Mouse (Mus musculus): ENCODE measurements around the gene Uqcrq. TPM values are rescaled to one million over a fixed set of nuclear protein-coding genes. Genes with fewer than 3 reads are reported as not detected.
"Not testable (repeated sequence)": the region's sequence is repeated elsewhere in the genome, so short reads cannot be mapped to it uniquely, and the experiment has no call there.

The Uqcrq gene
- polyA plus RNA-seq, 1 experiment from 2014 or later = 520 TPM

GRCm38 (mm10) chr11:53431347-53432056 lies 871 bp upstream of the Uqcrq start:
- 24% methylated on average over 9 of the region's 9 CpGs for WGBS
- no peak overlapping the region for H3K9ac ChIP-seq (replicated peaks; ENCODE audit: low read length)
- no peaks in the 10 kb centered on the region for H3K36me3 ChIP-seq (replicated peaks; ENCODE audit: control insufficient read depth, insufficient read depth, low read depth, low read length)
- peak; percentile 75 for ATAC-seq (replicated peaks; ENCODE audit: insufficient number of reproducible peaks, low FRiP score, low TSS enrichment, low read depth)
- H3K4me2 ChIP-seq (ENCODE audit: low read depth, low read length) = peak overlapping the region; percentile 43
- no peaks in the 10 kb centered on the region for H3K9me3 ChIP-seq (replicated peaks; ENCODE audit: control insufficient read depth, low read length)
- no peak overlapping the region for H3K27ac ChIP-seq (replicated peaks; ENCODE audit: low read depth, low read length)
- H3K27me3 ChIP-seq (ENCODE audit: control insufficient read depth, insufficient read depth, low read length) = no peaks in the 10 kb centered on the region
- no peaks in the 10 kb centered on the region for H3K4me1 ChIP-seq (ENCODE audit: control insufficient read depth, insufficient read depth, low read length)
- peak overlapping the region; percentile 90 for H3K4me3 ChIP-seq (ENCODE audit: low read depth, low read length)
- DNase-seq (ENCODE audit: low spot score) = no peak

DNA sequence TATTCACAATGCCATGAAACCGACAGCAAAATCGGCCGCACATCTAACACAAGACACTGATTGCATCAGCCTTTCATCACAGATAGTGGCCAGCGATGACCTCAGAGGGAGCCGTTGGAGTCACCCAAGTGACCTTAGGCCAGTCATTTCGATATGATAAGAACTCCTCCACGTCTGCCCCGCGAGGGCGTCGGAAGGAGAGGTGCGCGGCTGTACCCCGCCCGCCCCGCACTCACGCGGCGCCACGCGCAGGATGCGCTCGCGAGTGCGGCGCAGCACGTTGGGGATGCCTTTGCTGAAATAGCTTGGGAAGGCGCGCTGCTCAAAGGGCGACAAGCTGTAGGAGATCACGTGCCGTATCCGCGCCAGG lies 346 bp downstream of the Uqcrq start:
- H3K27me3 ChIP-seq (ENCODE audit: control insufficient read depth, insufficient read depth, low read length) = no peaks in the 10 kb centered on the region
- H3K4me1 ChIP-seq (ENCODE audit: control insufficient read depth, insufficient read depth, low read length) = no peaks in the 10 kb centered on the region
- peak overlapping the region; percentile 83 for H3K9ac ChIP-seq (replicated peaks; ENCODE audit: low read length)
- peak overlapping the region; percentile 41; the same call in 1 of the 2 replicates for H3K27ac ChIP-seq (replicated peaks; ENCODE audit: low read depth, low read length)
- peak overlapping the region; percentile 90 for H3K4me3 ChIP-seq (ENCODE audit: low read depth, low read length)
- H3K9me3 ChIP-seq (replicated peaks; ENCODE audit: control insufficient read depth, low read length) = no peaks in the 10 kb centered on the region
- peak; percentile 13 for DNase-seq (ENCODE audit: low spot score)
- peak; percentile 9; the same call in 1 of the 2 replicates for ATAC-seq (replicated peaks; ENCODE audit: insufficient number of reproducible peaks, low FRiP score, low TSS enrichment, low read depth)
- WGBS = 2% methylated on average over 34 of the region's 34 CpGs
- peak overlapping the region; percentile 72 for H3K4me2 ChIP-seq (ENCODE audit: low read depth, low read length)
- no peaks in the 10 kb centered on the region for H3K36me3 ChIP-seq (replicated peaks; ENCODE audit: control insufficient read depth, insufficient read depth, low read depth, low read length)

- no peaks in the 10 kb centered on the region for H3K27me3 ChIP-seq (ENCODE audit: control insufficient read depth, insufficient read depth, low read length)
- H3K4me2 ChIP-seq (ENCODE audit: low read depth, low read length) = no peak overlapping the region
- H3K4me3 ChIP-seq (ENCODE audit: low read depth, low read length) = no peak overlapping the region; the same call in 1 of the 2 replicates
- no peak overlapping the region for H3K27ac ChIP-seq (replicated peaks; ENCODE audit: low read depth, low read length)
- ATAC-seq (replicated peaks; ENCODE audit: insufficient number of reproducible peaks, low FRiP score, low TSS enrichment, low read depth) (no peak), DNase-seq (ENCODE audit: low spot score) (no peak)
- no peaks in the 10 kb centered on the region for H3K4me1 ChIP-seq (ENCODE audit: control insufficient read depth, insufficient read depth, low read length)
- H3K9me3 ChIP-seq (replicated peaks; ENCODE audit: control insufficient read depth, low read length) = no peaks in the 10 kb centered on the region
- no peaks in the 10 kb centered on the region for H3K36me3 ChIP-seq (replicated peaks; ENCODE audit: control insufficient read depth, insufficient read depth, low read depth, low read length)
- no peak overlapping the region for H3K9ac ChIP-seq (replicated peaks; ENCODE audit: low read length)
These were observed 1.4 kb downstream of the Uqcrq start for GRCm38 (mm10) chr11:53429182-53429581.

GRCm38 (mm10) chr11:53428716-53429057 lies 1.9 kb downstream of the Uqcrq start:
- Histone ChIP-seq H3K4me2 (ENCODE audit: low read depth, low read length) (no peak overlapping the region), H3K27ac (replicated peaks; ENCODE audit: low read depth, low read length) (no peak overlapping the region), H3K4me3 (ENCODE audit: low read depth, low read length) (no peak overlapping the region), H3K9me3 (replicated peaks; ENCODE audit: control insufficient read depth, low read length) (no peaks in the 10 kb centered on the region), H3K27me3 (ENCODE audit: control insufficient read depth, insufficient read depth, low read length) (no peaks in the 10 kb centered on the region), H3K36me3 (replicated peaks; ENCODE audit: control insufficient read depth, insufficient read depth, low read depth, low read length) (no peaks in the 10 kb centered on the region), H3K4me1 (ENCODE audit: control insufficient read depth, insufficient read depth, low read length) (no peaks in the 10 kb centered on the region), H3K9ac (replicated peaks; ENCODE audit: low read length) (no peak overlapping the region)
- DNase-seq (ENCODE audit: low spot score) (no peak), ATAC-seq (replicated peaks; ENCODE audit: insufficient number of reproducible peaks, low FRiP score, low TSS enrichment, low read depth) (no peak)
- WGBS = 95% methylated on average over 5 of the region's 5 CpGs

DNA sequence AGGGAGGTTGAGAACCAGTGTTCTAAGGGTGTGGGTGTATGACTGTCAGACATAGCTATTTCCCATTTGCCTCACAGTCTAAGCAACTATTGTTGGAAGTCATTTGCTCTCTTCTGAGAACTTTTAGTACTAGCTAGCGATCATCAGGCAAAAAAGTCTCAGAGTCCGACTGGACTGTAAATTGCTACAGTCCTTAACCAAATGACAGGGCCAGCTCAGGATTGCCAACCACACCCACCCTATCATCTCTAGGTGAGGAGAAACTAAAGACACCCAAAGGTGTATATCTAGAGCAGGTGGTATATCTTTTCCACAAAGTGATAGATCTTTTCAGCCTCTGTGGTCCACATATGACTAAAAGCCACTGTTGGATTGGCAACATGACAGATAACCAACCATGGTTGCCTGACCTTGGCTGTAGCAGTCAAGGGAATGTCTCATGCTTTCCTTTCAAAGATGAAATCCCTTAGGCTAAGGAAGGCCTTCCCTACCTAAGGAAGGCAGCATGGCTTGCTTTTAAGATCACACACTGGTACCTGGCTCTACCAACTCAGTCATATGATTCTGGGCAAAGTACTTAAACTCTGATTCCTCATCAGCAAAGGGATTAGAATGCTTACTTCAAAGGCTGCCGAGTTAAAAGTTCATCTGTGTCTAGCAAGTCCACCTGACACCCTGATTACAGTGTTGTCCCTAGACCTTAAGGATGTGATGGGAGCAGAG lies 2.5 kb downstream of the Uqcrq start:
- no peak for ATAC-seq (replicated peaks; ENCODE audit: insufficient number of reproducible peaks, low FRiP score, low TSS enrichment, low read depth)
- Histone ChIP-seq H3K27me3 (ENCODE audit: control insufficient read depth, insufficient read depth, low read length) (no peaks in the 10 kb centered on the region), H3K36me3 (replicated peaks; ENCODE audit: control insufficient read depth, insufficient read depth, low read depth, low read length) (no peaks in the 10 kb centered on the region), H3K9me3 (replicated peaks; ENCODE audit: control insufficient read depth, low read length) (no peaks in the 10 kb centered on the region), H3K9ac (replicated peaks; ENCODE audit: low read length) (no peak overlapping the region), H3K4me3 (ENCODE audit: low read depth, low read length) (no peak overlapping the region), H3K4me1 (ENCODE audit: control insufficient read depth, insufficient read depth, low read length) (no peaks in the 10 kb centered on the region), H3K27ac (replicated peaks; ENCODE audit: low read depth, low read length) (no peak overlapping the region), H3K4me2 (ENCODE audit: low read depth, low read length) (no peak overlapping the region)
- no peak for DNase-seq (ENCODE audit: low spot score)
- WGBS = 93% methylated on average over 3 of the region's 3 CpGs

DNA sequence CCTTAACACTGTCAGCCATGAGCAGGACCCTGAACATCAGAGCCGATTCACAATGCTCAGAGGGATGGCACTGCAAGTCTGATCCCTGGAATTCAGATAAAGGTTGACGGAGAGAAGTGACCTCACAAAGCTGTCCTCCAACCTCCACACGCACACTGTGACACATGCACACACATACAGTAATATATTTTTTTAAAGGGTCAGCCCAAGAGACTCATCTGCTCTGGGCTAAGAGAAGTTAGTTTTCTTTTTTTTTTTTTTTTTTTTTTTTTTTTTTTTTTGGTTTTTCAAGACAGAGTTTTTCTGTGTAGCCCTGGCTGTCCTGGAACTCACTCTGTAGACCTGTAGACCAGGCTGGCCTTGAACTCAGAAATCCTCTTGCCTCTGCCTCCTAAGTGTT lies 3.7 kb downstream of the Uqcrq start:
- H3K9ac ChIP-seq (replicated peaks; ENCODE audit: low read length); H3K36me3 ChIP-seq (replicated peaks; ENCODE audit: control insufficient read depth, insufficient read depth, low read depth, low read length); H3K27me3 ChIP-seq (ENCODE audit: control insufficient read depth, insufficient read depth, low read length); H3K9me3 ChIP-seq (replicated peaks; ENCODE audit: control insufficient read depth, low read length); DNase-seq (ENCODE audit: low spot score); H3K4me2 ChIP-seq (ENCODE audit: low read depth, low read length); H3K4me1 ChIP-seq (ENCODE audit: control insufficient read depth, insufficient read depth, low read length); ATAC-seq (replicated peaks; ENCODE audit: insufficient number of reproducible peaks, low FRiP score, low TSS enrichment, low read depth); H3K27ac ChIP-seq (replicated peaks; ENCODE audit: low read depth, low read length); H3K4me3 ChIP-seq (ENCODE audit: low read depth, low read length): not testable (repeated sequence)
- 82% methylated on average over 3 of the region's 3 CpGs for WGBS

GRCm38 (mm10) chr11:53425711-53426255 lies 4.8 kb downstream of the Uqcrq start:
- no peak overlapping the region for H3K9ac ChIP-seq (replicated peaks; ENCODE audit: low read length)
- H3K4me3 ChIP-seq (ENCODE audit: low read depth, low read length) = no peak overlapping the region
- H3K4me1 ChIP-seq (ENCODE audit: control insufficient read depth, insufficient read depth, low read length) = no peaks in the 10 kb centered on the region
- 80% methylated on average over 6 of the region's 6 CpGs for WGBS
- H3K27ac ChIP-seq (replicated peaks; ENCODE audit: low read depth, low read length) = no peak overlapping the region
- H3K36me3 ChIP-seq (replicated peaks; ENCODE audit: control insufficient read depth, insufficient read depth, low read depth, low read length) = no peaks in the 10 kb centered on the region
- ATAC-seq (replicated peaks; ENCODE audit: insufficient number of reproducible peaks, low FRiP score, low TSS enrichment, low read depth) (no peak), DNase-seq (ENCODE audit: low spot score) (no peak)
- H3K27me3 ChIP-seq (ENCODE audit: control insufficient read depth, insufficient read depth, low read length) = no peaks in the 10 kb centered on the region
- H3K4me2 ChIP-seq (ENCODE audit: low read depth, low read length) = no peak overlapping the region
- no peaks in the 10 kb centered on the region for H3K9me3 ChIP-seq (replicated peaks; ENCODE audit: control insufficient read depth, low read length)

GRCm38 (mm10) chr11:53425251-53425650 lies 5.4 kb downstream of the Uqcrq start:
- H3K36me3 ChIP-seq (replicated peaks; ENCODE audit: control insufficient read depth, insufficient read depth, low read depth, low read length) = no peaks in the 10 kb centered on the region; the same call in 1 of the 2 replicates
- no peak overlapping the region for H3K9ac ChIP-seq (replicated peaks; ENCODE audit: low read length)
- H3K27me3 ChIP-seq (ENCODE audit: control insufficient read depth, insufficient read depth, low read length) = no peaks in the 10 kb centered on the region
- no peak overlapping the region for H3K4me2 ChIP-seq (ENCODE audit: low read depth, low read length)
- no peak for ATAC-seq (replicated peaks; ENCODE audit: insufficient number of reproducible peaks, low FRiP score, low TSS enrichment, low read depth)
- no peaks in the 10 kb centered on the region for H3K9me3 ChIP-seq (replicated peaks; ENCODE audit: control insufficient read depth, low read length)
- H3K4me1 ChIP-seq (ENCODE audit: control insufficient read depth, insufficient read depth, low read length) = no peaks in the 10 kb centered on the region
- no peak overlapping the region for H3K4me3 ChIP-seq (ENCODE audit: low read depth, low read length)
- 74% methylated on average over 3 of the region's 3 CpGs for WGBS
- no peak for DNase-seq (ENCODE audit: low spot score)
- H3K27ac ChIP-seq (replicated peaks; ENCODE audit: low read depth, low read length) = no peak overlapping the region

Data from embryonic facial prominence, embryonic 11.5 days (tissue).